Mouse (Mus musculus): ENCODE measurements at regions not wholly inside any gene's neighbourhood (a gene's known extent, or its start where the extent isn't known, plus 50 kb on each side); places are given as distances from the start of the nearest gene placed in this dataset.
A peak's percentile ranks its signal among the peaks of the same experiment; 100 is the strongest.

DNA sequence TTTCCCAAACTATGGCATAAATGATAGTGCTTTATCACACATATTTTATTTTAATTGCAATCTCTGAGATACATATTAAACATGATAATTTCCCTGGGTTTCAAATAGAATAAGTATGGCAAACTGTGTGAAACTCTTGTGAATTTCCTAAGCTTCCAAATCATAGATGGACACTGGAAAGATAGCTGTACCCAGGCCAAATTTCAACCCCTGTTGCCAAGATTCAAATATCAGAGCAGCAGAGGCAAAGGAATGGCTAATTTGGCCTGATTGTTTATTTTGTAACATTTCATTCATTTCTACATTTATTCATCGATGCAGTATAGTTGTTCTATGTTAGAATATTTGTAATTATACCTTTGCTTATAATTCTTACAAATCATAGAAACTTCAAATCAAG, 254.9 kb upstream of the Dppa4 start:
- DNase-seq = no peak

DNA sequence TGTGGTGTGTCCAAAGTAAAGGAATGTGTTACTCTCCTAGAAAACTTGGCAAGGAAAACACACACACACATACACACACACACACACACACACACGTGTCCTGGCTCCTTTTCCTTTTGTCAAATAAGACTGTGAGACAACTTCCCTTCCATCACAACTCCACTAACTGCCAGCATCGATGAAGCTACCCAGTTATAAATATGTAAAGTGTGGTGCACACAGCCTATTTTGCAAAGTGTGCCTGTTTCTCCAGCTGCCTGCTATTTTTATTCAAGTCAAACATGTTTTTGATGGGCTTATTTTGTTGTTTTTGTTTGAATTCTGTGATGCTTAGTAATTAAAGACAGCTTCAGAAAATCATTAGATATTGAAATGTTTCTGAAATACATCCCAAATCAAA, 232.7 kb upstream of the Dppa4 start:
- no peak for DNase-seq

DNA sequence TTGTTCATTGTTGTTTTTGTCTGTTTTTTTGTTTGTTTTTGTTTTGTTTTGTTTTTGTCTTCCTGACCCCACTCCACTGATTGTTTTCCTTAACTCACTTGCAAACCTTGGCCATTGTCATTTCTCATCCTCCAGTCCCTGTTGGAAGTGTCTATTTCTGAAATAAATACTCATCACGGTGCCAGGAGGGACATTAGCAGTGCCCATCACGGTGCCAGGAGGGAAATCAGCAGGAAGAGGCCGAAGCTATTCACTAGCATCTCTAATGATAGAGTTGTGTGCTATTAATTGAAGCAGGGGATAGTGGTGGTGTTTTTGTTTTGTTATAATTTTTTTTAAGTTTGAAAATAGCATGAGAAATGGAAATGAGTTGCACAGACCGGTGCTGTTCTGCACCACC, 208.7 kb upstream of the Dppa4 start:
- DNase-seq = peak; percentile 70
